Mouse (Mus musculus) adrenal gland, postnatal 4 days (tissue): ENCODE measurements at regions not wholly inside any gene's neighbourhood (a gene's known extent, or its start where the extent isn't known, plus 50 kb on each side); places are given as distances from the start of the nearest gene placed in this dataset.

Source experiments
- DNase-seq, 2 experiments: peaks; one replicate each; pipeline ENCODE4 v3.0.0; 2021 to 2022; ENCODE audit warnings: low spot score in 2 of 2, mixed read lengths in 2 of 2

DNA sequence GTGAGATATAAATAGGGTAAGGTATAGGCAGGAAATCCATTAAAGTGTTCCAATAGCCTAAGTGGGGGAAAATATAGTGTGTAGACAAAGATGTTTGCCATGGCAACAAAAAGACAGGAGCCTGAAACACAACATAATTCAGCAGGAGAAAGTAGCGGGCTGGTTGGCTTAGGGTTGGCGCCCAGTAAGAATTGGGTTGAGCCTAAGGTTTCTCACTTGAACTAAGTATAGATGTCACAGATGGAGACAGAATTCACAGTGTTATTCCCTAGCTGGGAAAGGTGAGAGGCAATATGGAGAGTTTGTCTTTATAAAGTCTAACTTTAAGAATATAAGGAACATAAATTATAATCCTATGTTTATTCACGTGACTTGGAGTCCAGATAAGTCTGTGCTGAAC, 64.8 kb upstream of the Ogfrl1 start:
- no peak for DNase-seq

DNA sequence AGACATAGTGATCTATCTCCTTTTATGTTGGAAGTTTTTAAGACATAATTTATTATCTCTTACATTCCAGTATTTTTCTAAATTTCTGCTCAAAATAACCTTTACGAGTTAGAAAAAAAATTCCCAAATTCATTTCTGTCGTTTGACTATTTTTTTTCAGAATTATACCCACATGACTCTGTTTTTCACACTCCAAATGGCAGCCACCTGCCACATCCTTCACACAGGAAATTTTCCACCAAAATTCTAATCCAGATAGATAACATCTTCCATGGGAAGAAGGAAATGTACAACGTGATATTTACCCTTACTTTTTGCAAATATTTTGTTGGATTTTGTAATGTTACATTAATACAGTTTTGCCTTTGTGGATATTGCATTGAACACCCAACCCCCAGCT, 66.5 kb upstream of the Ogfrl1 start:
- DNase-seq, result no peak

GRCm38 (mm10) chr1:23466340-23466739, 68.8 kb upstream of the Ogfrl1 start:
- DNase-seq, result no peak

DNA sequence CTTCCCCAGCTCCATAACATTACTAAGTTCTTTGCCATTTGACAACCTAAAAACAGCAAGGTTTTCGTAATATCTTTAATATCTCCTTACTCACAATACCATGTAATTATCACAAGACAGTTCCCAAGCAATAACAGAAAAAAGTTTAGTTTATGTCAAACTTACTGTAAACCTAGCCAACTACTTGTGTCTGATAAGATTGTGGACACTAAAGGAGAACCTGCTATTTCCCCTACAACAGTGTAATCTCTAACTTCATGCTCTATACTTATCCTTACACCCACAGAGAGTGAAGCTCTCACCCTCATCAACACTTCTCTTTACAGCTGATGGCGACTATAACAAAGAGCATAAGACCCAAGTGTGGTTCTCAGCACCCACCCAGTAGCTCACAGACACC, 69.8 kb upstream of the Ogfrl1 start:
- DNase-seq, result no peak

DNA sequence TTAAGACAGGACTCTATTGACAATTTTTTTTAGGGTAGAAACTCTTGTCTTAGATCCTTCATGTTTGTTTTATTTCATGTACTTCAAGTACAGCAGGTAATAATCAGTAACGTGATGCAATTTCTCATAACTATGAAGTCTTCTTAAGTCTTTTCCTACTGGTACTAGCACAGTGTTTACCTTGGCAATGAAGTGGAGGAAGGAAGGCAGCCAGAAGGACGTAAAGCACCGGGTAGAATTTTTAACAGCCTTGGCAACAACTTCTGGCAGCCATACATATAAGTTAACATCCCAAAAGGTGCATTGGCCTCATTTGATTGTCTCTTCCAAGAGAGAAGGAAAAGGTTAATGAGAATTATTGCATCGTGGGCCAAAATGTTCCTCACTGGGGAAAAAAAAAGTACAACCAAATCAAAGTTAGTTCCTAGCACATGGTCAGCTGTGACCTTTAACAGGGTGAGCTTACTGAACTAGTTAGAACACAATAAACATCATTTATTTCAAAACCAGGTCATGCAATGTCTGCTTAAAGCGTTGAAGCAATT, 83.3 kb upstream of the Ogfrl1 start:
- no peak for DNase-seq

DNA sequence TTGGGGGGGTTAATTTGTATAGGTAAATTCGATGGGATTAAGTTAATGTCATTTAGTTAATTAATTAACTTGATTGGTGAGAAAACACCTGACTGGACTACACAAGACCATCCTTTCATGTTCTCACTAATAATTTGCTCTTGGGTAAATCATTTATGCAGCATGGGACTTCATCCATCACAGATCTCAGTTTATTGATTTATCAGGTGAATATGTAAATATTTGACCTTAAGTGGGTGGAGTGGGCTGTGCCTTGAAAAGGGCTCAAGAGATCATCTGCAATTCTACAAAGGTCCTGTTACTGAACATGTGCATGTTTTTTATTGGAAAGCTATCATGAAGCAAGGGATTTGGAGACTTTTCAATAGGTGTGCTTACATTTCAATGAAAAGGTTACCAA, 87.0 kb upstream of the Ogfrl1 start:
- no peak for DNase-seq

- DNase-seq, result no peak
These were observed 87.7 kb upstream of the Ogfrl1 start for GRCm38 (mm10) chr1:23485150-23485775.

DNA sequence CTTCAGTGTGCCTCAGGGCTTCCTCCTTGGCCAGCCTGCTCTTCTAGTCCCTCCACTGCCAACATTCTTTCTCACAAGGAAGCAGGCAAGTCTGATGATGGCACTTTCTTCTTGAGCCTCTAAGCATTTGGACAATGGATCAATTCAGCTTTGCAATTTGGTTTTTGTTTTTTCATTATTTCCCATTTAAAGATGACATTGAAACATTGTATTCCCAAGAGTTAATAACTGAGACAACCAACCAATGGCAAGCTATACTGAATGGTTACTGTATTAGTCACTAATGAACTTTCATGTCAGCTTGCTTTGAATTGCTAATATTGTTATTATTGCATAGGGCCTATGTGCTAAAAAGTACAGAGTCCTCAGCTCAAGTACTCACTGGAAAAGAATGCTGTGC, 89.5 kb upstream of the Ogfrl1 start:
- DNase-seq, result no peak

- DNase-seq, result no peak
These were observed 93.1 kb upstream of the Ogfrl1 start for GRCm38 (mm10) chr1:23490640-23491039.

- no peak for DNase-seq
These were observed 93.5 kb upstream of the Ogfrl1 start for GRCm38 (mm10) chr1:23491041-23491440.

DNA sequence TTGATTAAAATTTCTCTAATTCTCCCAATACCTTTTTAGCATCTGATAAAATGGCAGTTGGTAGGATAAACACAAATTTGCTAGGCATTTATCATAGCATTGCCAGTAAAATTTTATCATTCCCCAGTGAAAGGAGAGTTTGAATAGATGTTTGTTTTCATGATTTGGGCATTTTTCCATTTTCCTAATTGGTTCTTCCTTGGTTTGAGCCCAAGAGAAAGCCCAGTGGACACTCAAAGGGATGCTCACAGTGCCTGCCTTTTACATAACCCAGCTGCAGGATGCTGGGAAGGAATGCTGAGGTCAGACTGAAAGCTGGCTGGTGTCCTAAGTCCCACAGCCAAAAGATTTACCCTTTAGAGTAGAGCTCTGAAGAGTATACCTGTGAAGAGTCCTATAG, 95.4 kb upstream of the Ogfrl1 start:
- DNase-seq, result no peak

DNA sequence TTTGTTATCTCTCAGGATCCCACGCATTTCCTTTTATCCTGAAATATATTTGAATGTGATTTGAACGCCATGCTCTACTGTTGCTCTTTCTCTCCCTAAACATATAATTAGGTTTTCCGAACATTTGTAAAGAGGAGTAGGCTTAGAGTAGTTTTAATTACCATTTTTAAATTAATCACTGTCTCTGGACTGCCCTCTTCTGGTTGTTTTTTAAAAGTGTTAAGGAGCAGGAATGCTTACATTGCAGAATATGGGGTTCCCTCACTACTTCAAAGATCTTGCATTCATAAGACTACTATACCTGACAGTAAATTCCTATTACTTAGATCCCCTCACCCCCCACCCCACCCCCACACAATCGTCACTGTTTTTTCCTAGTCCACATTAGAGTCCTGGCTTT, 97.8 kb upstream of the Ogfrl1 start:
- no peak for DNase-seq

- DNase-seq, result no peak
These were observed 122.5 kb upstream of the Ogfrl1 start for GRCm38 (mm10) chr1:23520113-23520512.

- DNase-seq, result no peak
These were observed 135.1 kb upstream of the Ogfrl1 start for GRCm38 (mm10) chr1:23532659-23533058.

- DNase-seq, result no peak
These were observed 139.0 kb upstream of the Ogfrl1 start for GRCm38 (mm10) chr1:23536621-23537020.

DNA sequence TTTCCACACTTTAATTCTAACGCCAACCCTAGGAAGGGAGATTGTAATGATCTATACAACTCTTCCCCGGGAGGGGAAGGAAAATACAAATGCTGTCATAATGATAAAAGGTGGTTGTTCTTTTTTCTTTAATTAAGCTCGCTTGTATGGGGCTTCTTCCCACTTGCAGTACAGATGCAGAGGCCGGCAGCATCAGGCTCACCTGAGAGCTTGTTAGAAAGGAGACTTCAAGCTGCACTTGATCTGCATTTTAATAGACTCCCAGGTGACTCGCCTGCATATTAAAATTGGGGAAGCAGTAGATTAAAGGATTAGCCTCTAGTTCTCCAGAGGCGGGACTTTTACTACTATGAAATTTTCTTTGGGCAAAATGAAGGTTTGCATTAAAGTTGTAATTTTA, 140.8 kb upstream of the Ogfrl1 start:
- DNase-seq, result no peak

DNA sequence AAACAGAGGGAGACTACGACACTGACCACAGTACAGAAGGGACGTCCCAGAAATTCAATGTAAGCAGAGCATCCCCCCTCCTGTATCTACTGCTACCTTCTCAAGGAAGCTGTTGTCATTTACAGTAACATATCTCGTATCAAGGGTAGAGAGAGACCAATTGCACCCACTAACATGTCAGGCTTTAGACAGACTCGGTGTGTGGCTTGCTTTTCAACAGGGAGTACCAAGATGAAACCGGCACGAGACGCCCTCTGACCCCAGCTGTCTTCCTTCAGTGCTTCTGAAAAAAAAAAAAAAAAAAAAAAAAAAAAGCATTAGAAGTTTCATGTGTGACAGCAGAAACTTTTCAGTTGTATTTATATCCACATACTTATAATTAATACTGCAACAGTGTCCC, 143.0 kb upstream of the Ogfrl1 start:
- DNase-seq, result no peak

DNA sequence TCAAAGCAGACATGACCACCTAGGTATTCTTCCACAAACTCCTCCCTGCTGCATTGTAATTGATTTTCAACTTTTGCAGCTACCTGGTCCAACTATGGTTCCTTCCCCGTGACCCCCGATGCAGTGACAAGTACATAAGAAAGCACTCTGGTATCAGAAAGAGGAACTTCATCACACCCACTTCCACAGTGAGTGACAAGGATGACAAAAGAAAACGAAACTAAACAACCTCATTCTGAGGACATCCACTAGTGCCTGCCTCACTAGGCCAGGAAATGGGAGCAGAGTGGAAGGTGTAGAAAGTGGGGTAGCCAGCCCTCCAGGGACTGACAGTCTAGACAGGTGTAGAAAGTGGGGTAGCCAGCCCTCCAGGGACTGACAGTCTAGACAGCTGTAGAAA, 158.2 kb upstream of the Ogfrl1 start:
- no peak for DNase-seq

DNA sequence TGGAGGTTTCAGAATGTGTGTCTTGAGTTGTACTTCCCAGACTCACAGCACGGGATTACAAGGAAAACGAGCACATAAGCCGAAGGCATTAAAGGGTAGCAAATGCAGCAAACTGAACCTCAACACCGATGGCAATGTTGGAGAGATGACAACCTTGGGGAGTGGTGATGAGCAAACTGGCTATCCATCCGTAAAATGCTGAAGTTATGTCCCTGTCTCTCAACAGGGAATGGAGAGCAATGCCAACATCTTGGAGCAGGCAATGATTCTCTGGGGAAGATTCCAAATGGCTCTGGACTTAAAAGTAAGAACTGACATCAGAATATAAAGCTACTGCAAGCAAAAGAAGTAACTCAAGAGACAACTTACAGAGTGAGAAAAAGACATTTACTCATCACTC, 170.5 kb upstream of the Ogfrl1 start:
- no peak for DNase-seq

- DNase-seq, result no peak
These were observed 176.9 kb upstream of the Ogfrl1 start for GRCm38 (mm10) chr1:23574461-23574860.

- no peak for DNase-seq
These were observed 177.4 kb upstream of the Ogfrl1 start for GRCm38 (mm10) chr1:23575005-23575404.

- no peak for DNase-seq
These were observed 177.9 kb upstream of the Ogfrl1 start for GRCm38 (mm10) chr1:23575515-23575914.

DNA sequence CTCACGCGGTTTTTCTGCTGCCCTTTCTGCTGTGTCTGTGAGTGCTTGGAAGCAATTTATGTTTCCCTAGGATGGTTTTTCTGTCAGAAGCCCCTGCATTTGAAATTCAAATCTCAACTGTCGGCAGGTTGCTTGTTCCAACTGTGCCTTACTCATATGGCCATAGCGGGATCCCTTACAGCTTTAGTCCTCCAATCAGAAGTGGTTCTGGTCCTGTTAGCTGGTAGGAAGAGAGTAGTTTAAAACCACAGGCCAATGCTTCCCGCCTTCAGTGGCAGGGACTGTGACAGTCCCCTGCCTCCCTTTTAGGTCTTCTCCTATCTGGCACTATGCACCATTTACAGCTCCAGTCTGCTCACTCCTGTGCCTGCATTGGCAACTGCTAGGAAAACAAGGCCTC, 178.6 kb upstream of the Ogfrl1 start:
- no peak for DNase-seq
